Mouse (Mus musculus) lung, postnatal 0 days (tissue): ENCODE measurements around the gene Ranbp3. TPM values are rescaled to one million over a fixed set of nuclear protein-coding genes. Genes with fewer than 3 reads are reported as not detected.
A peak's percentile ranks its signal among the peaks of the same experiment; 100 is the strongest.

ENCODE experiments used
- ATAC-seq: fragments of 200-750 bp; cut with Nextera tagmentation; 2 replicates; pipeline ENCODE4 v1.8.0; 2017; ENCODE audit warnings: moderate library complexity
- DNase-seq: peaks from one replicate; pipeline ENCODE4 v3.0.0-alpha.2; 2016; ENCODE audit warnings: low spot score
- H3K27ac ChIP-seq: fragments of 300-500 bp; sonication (generic); 2 replicates; pipeline ENCODE4 v1.5.1; 2014; ENCODE audit warnings: antibody characterized with exemption, mild to moderate bottlenecking, low read length, mixed read lengths
- H3K27me3 ChIP-seq: fragments of 300-500 bp; sonication (generic); replicated peaks from 2 replicates; pipeline ENCODE4 v1.6.1; 2014; ENCODE audit warnings: low read length, mixed read lengths; ENCODE audit not compliant: insufficient read depth
- H3K36me3 ChIP-seq: fragments of 300-500 bp; sonication (generic); 2 replicates; pipeline ENCODE4 v1.6.1; 2014; ENCODE audit warnings: low read length, mixed read lengths; ENCODE audit not compliant: insufficient read depth
- H3K4me1 ChIP-seq: fragments of 300-500 bp; sonication (generic); 2 replicates; pipeline ENCODE4 v1.6.1; 2014; ENCODE audit warnings: antibody characterized with exemption, low read depth, low read length, mixed read lengths; ENCODE audit not compliant: insufficient read depth
- H3K4me2 ChIP-seq: fragments of 300-500 bp; sonication (generic); replicated peaks from 2 replicates; pipeline ENCODE4 v1.6.1; 2014; ENCODE audit warnings: low read depth, mild to moderate bottlenecking, low read length, moderate library complexity, mixed read lengths
- H3K4me3 ChIP-seq: fragments of 300-500 bp; sonication (generic); 2 replicates; pipeline ENCODE4 v1.5.1; 2014; ENCODE audit warnings: low read depth, low read length
- H3K9ac ChIP-seq: fragments of 300-500 bp; sonication (generic); replicated peaks from 2 replicates; pipeline ENCODE4 v1.6.1; 2014; ENCODE audit warnings: low read depth, mild to moderate bottlenecking
- H3K9me3 ChIP-seq: fragments of 300-500 bp; sonication (generic); 2 replicates; pipeline ENCODE4 v1.6.1; 2016; ENCODE audit warnings: low read length, mixed read lengths
- CTCF ChIP-seq: IDR thresholded peaks from 2 replicates; pipeline ENCODE4 v1.5.1; 2016; ENCODE audit warnings: antibody characterized with exemption, mild to moderate bottlenecking
- EP300 ChIP-seq: IDR thresholded peaks from 2 replicates; pipeline ENCODE4 v1.6.1; 2016; ENCODE audit warnings: antibody characterized with exemption, mild to moderate bottlenecking, control low read depth
- WGBS: fragments of 180-500 bp; shearing (Covaris S2); extraction: QIAGEN DNeasy Blood & Tissue Kit; methylation state at CpG from one replicate; pipeline ENCODE4 v1.1.7; 2014; 5-methylcytosine and 5-hydroxymethylcytosine counted together
- polyA plus RNA-seq: library from polyadenylated mRNA; unstranded; fragments of >200 nt; fragmentation: Nextera tagmentation; extraction: Ambion mirVana; gene quantifications from 2 replicates; pipeline ENCODE4 v1.2.1, GENCODE M21; 2015

Ranbp3 gene
- polyA plus RNA-seq, 1 experiment from 2014 or later: 42.6 TPM

GRCm38 (mm10) chr17:56751404-56752072 is 78.4 kb downstream of the Ranbp3 start:
- Histone ChIP-seq H3K4me1 (no peaks in the 10 kb centered on the region), H3K36me3 (no peaks in the 10 kb centered on the region), H3K9ac (no peak overlapping the region), H3K4me2 (peak overlapping the region; percentile 41), H3K4me3 (0 out of 2 replicates have a peak overlapping the region, but pooled peaks have one; percentile 10), H3K9me3 (no peaks in the 10 kb centered on the region), H3K27me3 (peaks cover 17% of the 10 kb centered on the region), H3K27ac (no peak overlapping the region)
- peak; percentile 68 for DNase-seq
- 22% methylated on average over 64 of the region's 71 CpGs for WGBS
- peak; percentile 70 for ATAC-seq
- TF ChIP-seq CTCF: no peak
- TF ChIP-seq EP300: no peak

GRCm38 (mm10) chr17:56753452-56753851 is 80.4 kb downstream of the Ranbp3 start:
- peaks cover 25% of the 10 kb centered on the region for H3K27me3 ChIP-seq
- H3K9me3 ChIP-seq: no peaks in the 10 kb centered on the region
- no peaks in the 10 kb centered on the region for H3K36me3 ChIP-seq
- H3K4me3 ChIP-seq: no peak overlapping the region
- H3K27ac ChIP-seq: no peak overlapping the region
- no peak overlapping the region for H3K4me2 ChIP-seq
- 17% methylated on average over 15 of the region's 15 CpGs for WGBS
- no peak overlapping the region for H3K9ac ChIP-seq
- no peak for DNase-seq
- no peak for ATAC-seq
- TF ChIP-seq EP300: no peak
- H3K4me1 ChIP-seq: 0 out of 2 replicates have a peak, but pooled peaks cover 6% of the 10 kb centered on the region

- Histone ChIP-seq H3K9me3 (no peaks in the 10 kb centered on the region), H3K27ac (no peak overlapping the region), H3K4me3 (no peak overlapping the region), H3K4me1 (0 out of 2 replicates have a peak, but pooled peaks cover 6% of the 10 kb centered on the region), H3K36me3 (no peaks in the 10 kb centered on the region), H3K4me2 (no peak overlapping the region), H3K27me3 (peaks cover 25% of the 10 kb centered on the region), H3K9ac (no peak overlapping the region)
- no peak for ATAC-seq
- WGBS: 17% methylated on average over 36 of the region's 36 CpGs
- DNase-seq: no peak
- TF ChIP-seq EP300 (no peak), CTCF (no peak)
Observed at GRCm38 (mm10) chr17:56754271-56755185, 81.4 kb downstream of the Ranbp3 start.

GRCm38 (mm10) chr17:56756703-56757399 is 83.8 kb downstream of the Ranbp3 start:
- peaks cover 25% of the 10 kb centered on the region for H3K27me3 ChIP-seq
- 0 out of 2 replicates have a peak, but pooled peaks cover 6% of the 10 kb centered on the region for H3K4me1 ChIP-seq
- H3K4me2 ChIP-seq: peak overlapping the region; percentile 100
- ATAC-seq (peak; percentile 23), DNase-seq (peak; percentile 69)
- H3K9ac ChIP-seq: peak overlapping the region; percentile 32; the same call in 1 of the 2 replicates
- WGBS: 1% methylated on average over 35 of the region's 51 CpGs
- H3K9me3 ChIP-seq: no peaks in the 10 kb centered on the region
- H3K36me3 ChIP-seq: no peaks in the 10 kb centered on the region
- peak overlapping the region; percentile 49 for H3K4me3 ChIP-seq
- TF ChIP-seq EP300 (no peak), CTCF (peak; percentile 66)
- no peak overlapping the region for H3K27ac ChIP-seq

- ATAC-seq (peak; percentile 80), DNase-seq (peak; percentile 91)
- no peak for TF ChIP-seq EP300
- no peak for TF ChIP-seq CTCF
- Histone ChIP-seq H3K4me3 (peak within 1 kb of the TSS; percentile 49), H3K27ac (no peak within 1 kb of the TSS), H3K4me1 (0 out of 2 replicates have a peak, but pooled peaks cover 6% of the 10 kb centered on the region), H3K27me3 (peaks cover 25% of the 10 kb centered on the region), H3K9me3 (no peaks in the 10 kb centered on the region), H3K9ac (peak within 1 kb of the TSS; percentile 32; the same call in 1 of the 2 replicates), H3K4me2 (peak within 1 kb of the TSS; percentile 100), H3K36me3 (no peaks in the 10 kb centered on the region)
- WGBS: 3% methylated on average over 12 of the region's 48 CpGs
Observed at GRCm38 (mm10) chr17:56757416-56758123, 84.5 kb downstream of the Ranbp3 start, which contains the start of gene Nrtn. Gene Nrtn, minus strand, starts transcription at chr17:56757530.
